Mouse (Mus musculus): ENCODE results near the gene Ccdc18. TPM values are rescaled to one million over a fixed set of nuclear protein-coding genes. Genes with fewer than 3 reads are reported as not detected.
"Not testable (repeated sequence)": the region's sequence is repeated elsewhere in the genome, so short reads cannot be mapped to it uniquely, and the experiment has no call there.

The Ccdc18 gene
- polyA plus RNA-seq, 1 experiment = 0.38 TPM

GRCm38 (mm10) chr5:108270415-108270814, 137.7 kb downstream of the Ccdc18 start:
- H3K79me2 ChIP-seq (ENCODE audit: control insufficient read depth, insufficient read depth) = peaks cover 56% of the 10 kb centered on the region
- no peaks in the 10 kb centered on the region for H3K36me3 ChIP-seq (ENCODE audit: control insufficient read depth, insufficient read depth)
- H3ac ChIP-seq (ENCODE audit: control insufficient read depth, insufficient read length) = peak overlapping the region; percentile 84
- no peaks in the 10 kb centered on the region for H3K27me3 ChIP-seq (ENCODE audit: control insufficient read depth, insufficient read depth, insufficient read length)
- H3K4me2 ChIP-seq (ENCODE audit: low read depth) = peak overlapping the region; percentile 100
- no peak for TF ChIP-seq TCF12 (IDR thresholded peaks at IDR 0.05; ENCODE audit: insufficient read depth, poor library complexity, severe bottlenecking)
- no peak for TF ChIP-seq POLR2AphosphoS2 (IDR thresholded peaks at IDR 0.05; ENCODE audit: insufficient read length, low read depth)
- no peak for TF ChIP-seq MYOG (IDR thresholded peaks at IDR 0.05; ENCODE audit: control insufficient read depth in 1 of 3, insufficient read depth in 1 of 3, insufficient read length in 2 of 3, low read depth in 2 of 3)
- TF ChIP-seq USF1 (IDR thresholded peaks at IDR 0.05; ENCODE audit: low read depth) = no peak
- TF ChIP-seq SRF (IDR thresholded peaks at IDR 0.05; ENCODE audit: control insufficient read depth, insufficient read length, low read depth) = no peak
- no peak for TF ChIP-seq MAX (IDR thresholded peaks at IDR 0.05; ENCODE audit: low read depth)
- TF ChIP-seq TCF3 (IDR thresholded peaks at IDR 0.05; ENCODE audit: insufficient read length, low read depth) = no peak
- no peak for TF ChIP-seq CEBPB (IDR thresholded peaks at IDR 0.05; ENCODE audit: insufficient read depth, poor library complexity, severe bottlenecking)
- no peak for TF ChIP-seq E2F4 (IDR thresholded peaks at IDR 0.05; ENCODE audit: insufficient read depth)
- no peak for TF ChIP-seq MYOD1 (IDR thresholded peaks at IDR 0.05; ENCODE audit: control insufficient read depth in 1 of 3, insufficient read length in 2 of 3, low read depth in 2 of 3)
- TF ChIP-seq POLR2A (IDR thresholded peaks at IDR 0.05; ENCODE audit: insufficient read length, low read depth) = no peak
- no peak for TF ChIP-seq REST (IDR thresholded peaks at IDR 0.05; ENCODE audit: insufficient read depth, insufficient read length)
- H3K4me3 ChIP-seq = peak overlapping the region; percentile 87

- H3K4me3 ChIP-seq = peak overlapping the region; percentile 87
- H3K79me2 ChIP-seq (ENCODE audit: control insufficient read depth, insufficient read depth) = peaks cover 56% of the 10 kb centered on the region
- H3K36me3 ChIP-seq (ENCODE audit: control insufficient read depth, insufficient read depth); H3ac ChIP-seq (ENCODE audit: control insufficient read depth, insufficient read length); H3K27me3 ChIP-seq (ENCODE audit: control insufficient read depth, insufficient read depth, insufficient read length): not testable (repeated sequence)
- peak overlapping the region; percentile 100 for H3K4me2 ChIP-seq (ENCODE audit: low read depth)
These were observed 138.7 kb downstream of the Ccdc18 start for GRCm38 (mm10) chr5:108271345-108271744.

Other genes with a start within 250 kb of the Ccdc18 start
- 207 TPM for gene Rpl5, start 232.4 kb upstream of the Ccdc18 start, polyA plus RNA-seq (2012; fragmentation: generic; extraction: Trizol)
- 8.2 TPM for gene Fam69a, start 145.8 kb upstream of the Ccdc18 start, polyA plus RNA-seq (2012; fragmentation: generic; extraction: Trizol)
- 6.9 TPM for gene Mtf2, start 67.2 kb upstream of the Ccdc18 start, polyA plus RNA-seq (2012; fragmentation: generic; extraction: Trizol)
- gene Tmed5, start 255 bp upstream of the Ccdc18 start, polyA plus RNA-seq (2012; fragmentation: generic; extraction: Trizol) = 8.9 TPM
- gene Dr1, start 136.0 kb downstream of the Ccdc18 start, polyA plus RNA-seq (2012; fragmentation: generic; extraction: Trizol) = 15.1 TPM
- 1.8 TPM for gene Pigg, start 179.7 kb downstream of the Ccdc18 start, polyA plus RNA-seq (2012; fragmentation: generic; extraction: Trizol)
- gene Gm42517, start 235.0 kb downstream of the Ccdc18 start, polyA plus RNA-seq (2012; fragmentation: generic; extraction: Trizol) = 1.1 TPM